Mouse (Mus musculus) thymus, adult 2 months (tissue): ENCODE data around the gene Aig1. TPM values are rescaled to one million over a fixed set of nuclear protein-coding genes. Genes with fewer than 3 reads are reported as not detected.

Experiments used
- DNase-seq: peaks from one replicate; pipeline ENCODE4 v3.0.0; 2021
- H3K27ac ChIP-seq: fragments of 200-500 bp; 2 replicates; pipeline ENCODE4 v1.5.1; 2012; ENCODE audit warnings: low read length, control low read depth; ENCODE audit not compliant: control insufficient read depth, insufficient read depth
- H3K27me3 ChIP-seq: fragments of 200-500 bp; 2 replicates; pipeline ENCODE4 v1.6.1; 2012; ENCODE audit warnings: mild to moderate bottlenecking, low read length, moderate library complexity, mixed read lengths; ENCODE audit not compliant: control insufficient read depth, insufficient read depth
- H3K36me3 ChIP-seq: fragments of 200-500 bp; 2 replicates; pipeline ENCODE4 v1.6.1; 2012; ENCODE audit warnings: mild to moderate bottlenecking, low read length, moderate library complexity; ENCODE audit not compliant: control insufficient read depth, insufficient read depth
- H3K4me1 ChIP-seq: fragments of 200-500 bp; replicated peaks from 2 replicates; pipeline ENCODE4 v1.6.1; 2012; ENCODE audit warnings: low read length; ENCODE audit not compliant: control insufficient read depth, insufficient read depth
- H3K4me3 ChIP-seq: fragments of 200-500 bp; 2 replicates; pipeline ENCODE4 v1.5.1; 2012; ENCODE audit warnings: mild to moderate bottlenecking, low read length, control low read depth, moderate library complexity; ENCODE audit not compliant: control insufficient read depth, insufficient read depth
- CTCF ChIP-seq: fragments of 200-500 bp; IDR thresholded peaks from 2 replicates; pipeline ENCODE4 v1.5.1; 2012; ENCODE audit warnings: mild to moderate bottlenecking, control low read depth, low read length, moderate library complexity, borderline replicate concordance; ENCODE audit not compliant: control insufficient read depth, poor library complexity, insufficient read depth; ENCODE audit errors: extremely low read depth
- POLR2A ChIP-seq: fragments of 200-500 bp; IDR thresholded peaks from 2 replicates; pipeline ENCODE4 v1.6.1; 2012; ENCODE audit warnings: mild to moderate bottlenecking, low read length, control low read depth, moderate library complexity; ENCODE audit not compliant: control insufficient read depth, poor library complexity, insufficient read depth; ENCODE audit errors: extremely low read depth
- WGBS: fragments of 180-500 bp; shearing (Covaris S2); methylation state at CpG from one replicate; pipeline ENCODE4 v1.1.7; 2018; 5-methylcytosine and 5-hydroxymethylcytosine counted together
- polyA plus RNA-seq: library from polyadenylated mRNA; depleted of rRNA; stranded (reverse); fragments of >200 nt; gene quantifications from 2 replicates; pipeline ENCODE4 v1.2.3, GENCODE M21; 2012

Gene Aig1
- polyA plus RNA-seq, 1 experiment: 26.5 TPM

GRCm38 (mm10) chr10:13768866-13769265 is 99.9 kb downstream of the Aig1 start:
- H3K27me3 ChIP-seq: no peaks in the 10 kb centered on the region
- H3K36me3 ChIP-seq: no peaks in the 10 kb centered on the region
- DNase-seq: no peak
- H3K4me3 ChIP-seq: no peak overlapping the region
- H3K4me1 ChIP-seq: no peaks in the 10 kb centered on the region
- no peak overlapping the region for H3K27ac ChIP-seq
- TF ChIP-seq CTCF (no peak), POLR2A (no peak)

GRCm38 (mm10) chr10:13767076-13767475 is 101.7 kb downstream of the Aig1 start:
- 90% methylated on average over 6 of the region's 6 CpGs for WGBS
- no peak for DNase-seq
- H3K4me3 ChIP-seq: no peak overlapping the region
- H3K4me1 ChIP-seq: no peaks in the 10 kb centered on the region
- H3K36me3 ChIP-seq: no peaks in the 10 kb centered on the region
- no peaks in the 10 kb centered on the region for H3K27me3 ChIP-seq
- TF ChIP-seq CTCF (no peak), POLR2A (no peak)
- H3K27ac ChIP-seq: no peak overlapping the region

- Histone ChIP-seq H3K36me3 (no peaks in the 10 kb centered on the region), H3K4me1 (no peaks in the 10 kb centered on the region), H3K27me3 (no peaks in the 10 kb centered on the region), H3K4me3 (no peak overlapping the region), H3K27ac (no peak overlapping the region)
- WGBS: 90% methylated on average over 2 of the region's 2 CpGs
- no peak for DNase-seq
- TF ChIP-seq POLR2A (no peak), CTCF (no peak)
Observed at GRCm38 (mm10) chr10:13763151-13763550, 105.6 kb downstream of the Aig1 start.

GRCm38 (mm10) chr10:13754712-13755111 is 114.1 kb downstream of the Aig1 start:
- Histone ChIP-seq H3K36me3 (no peaks in the 10 kb centered on the region), H3K27me3 (no peaks in the 10 kb centered on the region), H3K4me1 (no peaks in the 10 kb centered on the region), H3K27ac (no peak overlapping the region), H3K4me3 (no peak overlapping the region)
- no peak for DNase-seq
- TF ChIP-seq CTCF (no peak), POLR2A (no peak)
- 100% methylated on average over 1 of the region's 1 CpGs for WGBS

GRCm38 (mm10) chr10:13753777-13754176 is 115.0 kb downstream of the Aig1 start:
- H3K27me3 ChIP-seq: no peaks in the 10 kb centered on the region
- no peak overlapping the region for H3K4me3 ChIP-seq
- no peak for DNase-seq
- 97% methylated on average over 5 of the region's 5 CpGs for WGBS
- TF ChIP-seq CTCF (no peak), POLR2A (no peak)
- no peaks in the 10 kb centered on the region for H3K4me1 ChIP-seq
- H3K27ac ChIP-seq: no peak overlapping the region
- no peaks in the 10 kb centered on the region for H3K36me3 ChIP-seq

- no peak for DNase-seq
- no peak overlapping the region for H3K27ac ChIP-seq
- H3K27me3 ChIP-seq: no peaks in the 10 kb centered on the region; the same call in 1 of the 2 replicates
- no peak overlapping the region for H3K4me3 ChIP-seq
- no peaks in the 10 kb centered on the region for H3K4me1 ChIP-seq
- 97% methylated on average over 18 of the region's 18 CpGs for WGBS
- H3K36me3 ChIP-seq: no peaks in the 10 kb centered on the region
- TF ChIP-seq POLR2A (no peak), CTCF (no peak)
Observed at GRCm38 (mm10) chr10:13739494-13740140, 129.2 kb downstream of the Aig1 start.
